Mouse (Mus musculus): ENCODE data around the gene Nav2.

DNA sequence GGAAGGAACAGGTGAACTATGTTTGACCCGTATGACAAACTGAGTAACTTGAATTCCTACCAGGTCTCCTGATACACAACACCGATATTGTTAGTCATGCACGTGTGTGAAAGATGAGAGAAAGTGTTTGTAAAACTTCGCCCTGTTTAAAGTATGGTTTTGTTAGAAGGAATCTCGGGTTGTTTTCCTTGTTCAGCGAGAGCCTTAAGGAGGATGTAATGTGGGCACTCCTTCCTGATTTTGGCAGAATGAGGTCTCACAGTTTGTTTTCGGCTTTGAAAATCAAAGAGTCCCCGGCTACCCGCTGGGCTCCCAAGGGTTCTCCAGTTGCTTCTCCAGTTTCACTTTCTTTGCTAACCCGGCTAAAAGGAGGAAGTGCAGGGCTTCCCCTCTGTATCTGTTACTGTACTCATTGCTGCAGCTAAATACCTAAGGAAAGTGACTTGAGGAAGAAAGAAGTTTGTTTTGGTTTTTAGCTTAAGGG is 553.9 kb downstream of the Nav2 start:
- TF ChIP-seq POLR2A (IDR thresholded peaks at IDR 0.05; ENCODE audit: borderline replicate concordance, extremely low read depth, insufficient read depth, insufficient read length, poor library complexity, severe bottlenecking): no peak
- TF ChIP-seq CTCF (IDR thresholded peaks at IDR 0.05; ENCODE audit: borderline replicate concordance, extremely low read depth, insufficient read depth, insufficient read length): no peak
